Mouse (Mus musculus): ENCODE results near the gene Tnfsf12.
"Not testable (repeated sequence)": the region's sequence is repeated elsewhere in the genome, so short reads cannot be mapped to it uniquely, and the experiment has no call there.

Tnfsf12 gene

DNA sequence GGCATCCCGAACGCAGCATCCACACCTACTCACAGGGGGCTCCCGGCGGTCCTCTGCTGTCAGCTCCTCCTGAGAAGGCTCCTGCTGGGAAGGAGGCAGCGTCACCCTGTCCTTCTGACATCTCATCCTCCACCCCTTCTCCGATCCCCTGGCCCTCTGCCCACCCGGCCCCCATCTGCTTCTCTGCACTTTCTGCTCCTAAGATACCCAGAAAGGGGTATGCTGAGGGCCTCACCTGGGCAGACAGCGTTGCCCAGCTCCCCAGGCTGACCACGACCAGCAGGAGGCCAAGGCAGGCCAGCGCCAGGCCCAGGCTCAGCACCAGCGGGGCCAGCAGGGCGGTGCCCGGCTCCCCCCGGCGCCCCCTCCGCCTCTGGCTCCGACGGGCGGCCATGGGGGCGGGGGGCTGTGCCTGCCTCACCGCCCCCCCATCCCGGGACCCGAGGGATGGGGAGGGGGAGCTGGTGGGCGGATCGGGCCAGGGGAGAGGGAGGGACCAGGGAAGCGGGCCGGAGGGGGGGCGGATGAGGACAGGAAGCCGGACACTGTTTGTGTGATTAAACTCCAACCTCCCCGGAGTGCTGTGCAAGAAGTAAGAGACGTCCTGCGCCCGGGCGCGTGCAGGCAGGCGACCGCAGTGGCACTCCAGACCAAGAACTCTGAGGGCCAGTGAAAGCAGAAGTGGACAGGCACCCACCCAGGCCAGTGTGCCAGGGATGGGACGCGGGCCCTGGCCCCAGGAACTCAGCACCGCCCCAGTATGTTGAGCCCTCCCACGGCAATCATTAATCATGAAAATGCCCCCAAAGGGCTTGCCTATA is at the start of gene Tnfsf12, which contains the start of gene Tnfsfm13:
Gene Tnfsf12 (minus strand): TSS at position 489 of the 821 bp plus-strand sequence.
Gene Tnfsfm13 (minus strand): TSS at position 738 of the 821 bp plus-strand sequence.
- DNase-seq (ENCODE audit: low spot score) = peak; percentile 58

DNA sequence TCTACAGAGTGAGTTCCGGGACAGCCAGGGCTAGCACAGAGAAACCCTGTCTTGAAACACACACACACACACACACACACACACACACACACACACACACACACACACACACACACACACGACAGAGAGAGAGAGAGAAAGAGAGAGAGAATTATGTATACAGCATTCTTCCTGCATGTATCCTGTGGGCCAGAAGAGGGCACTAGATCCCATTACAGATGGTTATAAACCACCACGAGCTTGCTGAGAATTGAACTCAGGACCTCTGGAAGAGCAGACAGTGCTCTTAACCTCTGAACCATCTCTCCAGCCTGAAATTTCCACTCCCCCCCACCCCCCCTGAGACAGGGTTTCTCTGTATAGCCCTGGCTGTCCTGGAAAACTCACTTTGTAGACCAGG is 35.8 kb upstream of the Tnfsf12 start:
- not testable (repeated sequence) for DNase-seq (ENCODE audit: low spot score)

- DNase-seq (ENCODE audit: low spot score) = peak; percentile 39
Observed at GRCm38 (mm10) chr11:69729063-69729462, 33.4 kb upstream of the Tnfsf12 start.

DNA sequence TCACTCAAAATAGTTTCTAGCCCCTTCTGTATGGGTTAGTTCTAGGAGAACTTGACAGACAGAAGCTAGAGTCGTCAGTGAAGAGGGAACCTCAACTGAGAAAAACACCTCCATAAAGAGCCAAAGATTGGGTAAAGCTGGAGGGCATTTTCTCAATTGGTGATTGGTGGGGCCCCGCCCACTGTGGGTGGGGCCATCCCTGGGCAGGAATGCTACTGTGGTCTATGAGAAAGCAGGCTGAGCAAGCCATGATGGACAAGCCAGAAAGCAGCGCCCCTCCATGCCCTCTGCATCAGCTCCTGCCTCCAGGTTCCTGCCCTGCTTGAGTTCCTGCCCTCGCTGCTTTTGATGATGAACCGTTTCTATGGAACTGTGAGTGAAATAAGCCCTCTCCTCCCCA is 30.3 kb upstream of the Tnfsf12 start:
- no peak for DNase-seq (ENCODE audit: low spot score)

- DNase-seq (ENCODE audit: low spot score) = no peak
Observed at GRCm38 (mm10) chr11:69723074-69723473, 27.4 kb upstream of the Tnfsf12 start.

GRCm38 (mm10) chr11:69720852-69721251 is 25.2 kb upstream of the Tnfsf12 start:
- DNase-seq (ENCODE audit: low spot score) = peak; percentile 24

- DNase-seq (ENCODE audit: low spot score) = no peak
Observed at GRCm38 (mm10) chr11:69719423-69719822, 23.8 kb upstream of the Tnfsf12 start.

DNA sequence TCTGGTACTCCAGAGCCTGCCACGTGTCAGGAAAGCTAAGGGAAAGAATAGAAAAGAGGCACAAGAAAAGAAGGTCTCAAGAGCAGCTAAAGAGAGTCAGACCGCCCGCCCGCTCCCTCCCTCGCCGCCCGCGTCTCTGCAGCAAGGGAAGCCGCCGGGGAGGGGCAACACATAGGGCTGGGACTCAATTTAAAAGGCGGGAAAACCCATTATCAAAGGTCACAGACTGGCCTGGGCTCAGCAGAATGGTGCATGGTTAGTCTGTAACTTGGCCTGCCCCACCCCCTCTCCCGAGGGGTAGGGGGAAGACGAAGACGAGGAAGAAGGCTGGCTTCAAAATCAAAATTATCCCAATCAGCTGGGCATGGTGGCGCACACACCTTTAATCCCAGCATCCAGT is 23.0 kb upstream of the Tnfsf12 start:
- DNase-seq (ENCODE audit: low spot score) = no peak

GRCm38 (mm10) chr11:69716953-69717352 is 21.3 kb upstream of the Tnfsf12 start:
- DNase-seq (ENCODE audit: low spot score) = no peak

DNA sequence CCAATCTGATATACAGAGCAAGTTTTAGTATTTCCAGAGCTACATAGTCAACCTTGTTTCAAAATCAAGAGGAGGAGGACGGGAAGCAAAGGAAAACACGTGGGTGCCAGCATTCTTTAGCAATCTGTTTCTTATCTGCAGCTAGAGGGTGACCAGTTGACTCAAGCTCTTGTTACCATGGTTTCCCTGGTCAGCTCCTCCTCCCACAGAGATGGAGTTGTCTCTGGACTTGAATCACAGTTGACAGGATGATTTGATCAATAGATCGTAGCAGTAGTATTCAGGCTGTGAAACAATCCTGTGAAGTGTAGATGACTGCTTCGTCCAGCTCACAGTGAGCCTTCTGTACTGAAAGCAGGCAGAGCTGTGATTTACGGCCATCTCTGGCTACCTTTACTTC is 20.3 kb upstream of the Tnfsf12 start:
- DNase-seq (ENCODE audit: low spot score) = peak; percentile 31

- DNase-seq (ENCODE audit: low spot score) = no peak
Observed at GRCm38 (mm10) chr11:69715482-69715881, 19.8 kb upstream of the Tnfsf12 start.

DNA sequence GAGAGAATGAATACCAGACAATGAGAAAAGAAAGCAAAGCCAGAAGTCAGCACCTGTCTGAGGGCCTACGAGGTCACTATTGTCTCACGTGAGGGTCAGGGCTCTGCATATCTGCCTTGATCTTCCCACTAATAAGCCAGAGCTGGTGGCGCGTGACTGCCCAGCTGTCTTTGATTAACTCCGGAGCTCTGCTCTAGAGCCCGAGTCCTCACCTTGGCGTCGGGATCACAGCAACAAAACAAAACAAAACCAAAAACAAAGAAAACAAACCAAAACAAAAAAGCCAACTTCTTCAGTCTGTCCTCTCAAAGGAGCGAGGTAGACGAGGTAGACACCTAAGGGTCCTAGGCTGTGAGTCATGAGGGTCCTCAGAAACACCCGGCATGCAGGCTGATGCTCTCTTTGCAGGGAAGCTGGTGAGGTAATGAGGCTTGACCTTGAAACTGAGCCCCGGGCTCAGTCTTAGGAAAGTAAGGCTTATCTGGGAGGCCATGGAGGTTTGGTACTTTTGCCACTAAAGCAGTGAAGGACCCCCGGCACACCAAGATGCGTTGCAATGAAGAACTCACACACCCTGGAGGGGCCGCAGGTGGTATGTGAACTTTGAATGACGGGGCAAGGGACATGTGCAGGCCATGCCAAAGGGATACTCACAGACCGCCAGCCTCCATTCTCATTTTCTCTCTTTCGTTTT is 19.1 kb upstream of the Tnfsf12 start:
- DNase-seq (ENCODE audit: low spot score) = no peak

DNA sequence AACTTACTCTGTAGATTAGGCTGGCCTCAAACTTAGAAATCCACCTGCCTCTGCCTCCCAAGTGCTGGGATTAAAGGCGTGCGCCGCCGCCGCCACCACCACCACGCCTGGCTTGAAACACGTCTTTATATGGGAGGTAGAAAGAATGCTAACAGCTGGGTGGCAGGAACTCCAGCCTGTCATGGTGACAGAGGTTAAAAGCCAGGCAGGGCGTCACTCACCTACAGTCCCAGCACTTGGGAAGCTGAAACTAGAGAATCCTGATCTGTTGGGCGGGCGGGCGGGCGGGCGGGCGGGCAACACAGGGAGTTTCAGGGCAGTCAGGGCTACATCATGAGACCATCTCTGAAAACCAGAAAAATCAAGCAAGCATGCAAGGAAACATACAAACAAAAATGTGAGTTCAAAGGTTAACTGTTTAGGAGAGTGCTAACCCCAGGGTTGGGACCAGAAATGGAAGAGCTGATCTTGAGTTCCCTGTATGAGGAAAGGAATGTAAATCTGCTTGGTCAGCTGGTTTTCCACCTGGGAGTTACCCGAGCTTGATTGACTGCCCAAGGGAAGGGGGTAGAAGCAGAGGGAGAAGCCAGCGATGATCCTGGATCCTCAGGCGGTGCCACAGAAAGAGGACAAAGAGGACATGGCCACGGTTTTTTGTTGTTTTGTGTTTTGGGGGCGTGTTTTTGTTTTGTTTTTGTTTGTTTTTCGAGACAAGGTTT is 17.5 kb upstream of the Tnfsf12 start:
- DNase-seq (ENCODE audit: low spot score) = no peak

DNA sequence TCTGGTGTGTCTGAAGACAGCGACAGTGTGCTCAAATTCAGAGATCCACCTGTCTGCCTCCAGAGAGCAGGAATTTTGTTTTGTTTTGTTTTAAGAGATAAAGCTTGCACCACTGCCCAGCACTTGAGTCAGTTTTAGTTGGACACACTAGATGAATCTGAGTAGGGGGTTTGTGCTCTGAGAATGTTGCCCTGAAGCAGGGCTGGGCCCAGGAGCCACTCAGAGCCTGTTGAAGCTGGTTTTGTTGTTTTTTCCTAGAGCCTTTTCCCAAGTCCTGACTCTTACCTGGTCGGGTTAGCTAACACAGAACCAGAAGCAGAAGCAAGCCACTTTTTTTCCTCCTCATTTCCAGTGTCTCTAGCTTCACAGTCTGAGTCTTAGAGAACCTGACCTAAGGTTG is 15.4 kb upstream of the Tnfsf12 start:
- DNase-seq (ENCODE audit: low spot score) = no peak

DNA sequence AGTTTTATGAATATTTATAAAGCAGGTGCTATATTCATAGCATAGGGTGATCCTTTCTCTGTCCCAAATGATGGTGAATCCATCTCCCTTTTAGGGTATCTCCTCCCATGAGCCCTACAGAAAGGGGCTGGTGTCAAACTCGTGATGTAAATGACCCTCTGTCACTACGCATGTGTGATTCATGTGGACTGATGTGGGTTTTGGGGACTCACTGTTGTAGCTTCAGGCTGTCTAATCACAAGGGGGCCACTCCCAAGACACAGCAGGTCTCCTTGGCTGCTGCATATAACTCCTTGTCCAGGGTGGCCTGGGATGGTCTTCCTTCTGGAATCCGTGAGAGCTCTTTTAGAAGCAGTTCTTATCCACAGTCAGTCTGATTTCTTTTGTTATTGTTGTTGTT is 14.8 kb upstream of the Tnfsf12 start:
- DNase-seq (ENCODE audit: low spot score) = no peak

DNA sequence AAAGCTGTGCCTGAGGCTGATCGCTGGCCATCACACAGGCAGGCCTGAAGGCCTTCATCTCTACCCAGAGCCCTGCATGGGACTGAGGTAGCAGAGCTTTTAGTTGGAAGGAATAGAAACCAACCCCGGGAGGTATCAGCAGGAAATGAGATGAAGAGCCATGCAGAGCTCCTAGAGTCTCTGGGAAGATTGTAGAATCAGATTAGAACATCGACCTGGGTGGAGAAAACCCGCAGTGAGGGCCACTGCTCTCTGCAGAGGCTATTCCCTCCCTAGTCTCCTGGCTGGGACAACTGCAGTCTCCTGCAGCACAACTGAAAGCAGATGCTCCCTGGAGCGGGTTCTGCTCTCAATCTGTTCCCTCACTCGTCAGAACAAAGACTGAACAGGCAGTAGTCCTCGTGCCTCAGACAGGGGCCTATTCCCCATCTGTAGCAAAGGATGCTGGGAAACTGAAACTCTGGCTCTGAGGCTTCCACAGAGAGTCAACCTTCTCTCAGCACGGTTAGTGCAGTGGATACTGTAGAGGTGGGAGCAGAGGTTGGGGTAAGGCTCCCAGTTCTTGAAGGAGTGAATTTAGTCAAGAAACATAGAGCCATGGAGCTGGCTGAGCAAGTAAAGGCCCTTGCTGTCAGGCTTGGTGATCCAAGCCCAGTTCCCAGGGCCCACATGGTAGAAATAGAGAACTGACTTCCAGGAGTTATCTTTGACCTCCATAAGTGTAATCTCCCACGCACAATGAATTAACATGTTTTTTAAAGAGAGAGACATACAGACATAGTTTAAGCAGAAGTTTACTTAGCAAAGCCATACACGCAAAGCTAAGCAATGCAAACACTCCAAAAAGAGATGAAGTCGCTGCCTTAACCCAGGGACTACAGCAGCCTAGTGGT is 14.2 kb upstream of the Tnfsf12 start:
- DNase-seq (ENCODE audit: low spot score) = no peak

DNA sequence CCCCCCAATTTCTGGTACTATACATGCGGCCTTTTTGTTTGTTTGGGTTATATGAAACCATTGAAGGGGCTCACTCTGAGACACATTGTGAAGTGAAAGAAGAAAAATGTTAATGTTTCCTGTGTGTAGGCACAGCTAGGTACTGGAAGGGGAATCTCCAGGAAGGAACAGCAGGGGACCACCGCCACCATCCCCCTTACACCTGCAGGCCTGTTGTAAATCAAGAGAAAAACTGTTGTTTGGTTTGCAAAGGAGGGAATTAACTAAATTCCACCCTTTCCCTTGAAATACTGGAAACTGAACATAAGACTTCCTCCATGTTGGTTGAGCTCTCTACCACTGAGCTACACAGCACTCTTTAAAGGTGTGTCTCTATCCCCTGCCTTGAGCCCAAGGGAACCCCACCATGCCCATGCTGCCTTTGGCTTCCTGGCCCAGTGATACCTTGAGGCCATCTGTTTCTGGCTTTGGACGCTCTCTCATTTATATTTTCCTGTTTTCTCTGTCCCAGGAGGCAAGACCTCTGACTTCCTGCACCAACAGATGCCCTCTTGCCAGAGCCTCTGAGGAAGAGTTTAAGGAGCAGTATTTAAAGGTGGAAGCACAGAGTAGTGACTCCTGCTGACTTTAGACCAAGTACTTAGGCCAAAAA is 13.1 kb upstream of the Tnfsf12 start:
- DNase-seq (ENCODE audit: low spot score) = no peak

- DNase-seq (ENCODE audit: low spot score) = no peak
Observed at GRCm38 (mm10) chr11:69707873-69708381, 12.3 kb upstream of the Tnfsf12 start.

DNA sequence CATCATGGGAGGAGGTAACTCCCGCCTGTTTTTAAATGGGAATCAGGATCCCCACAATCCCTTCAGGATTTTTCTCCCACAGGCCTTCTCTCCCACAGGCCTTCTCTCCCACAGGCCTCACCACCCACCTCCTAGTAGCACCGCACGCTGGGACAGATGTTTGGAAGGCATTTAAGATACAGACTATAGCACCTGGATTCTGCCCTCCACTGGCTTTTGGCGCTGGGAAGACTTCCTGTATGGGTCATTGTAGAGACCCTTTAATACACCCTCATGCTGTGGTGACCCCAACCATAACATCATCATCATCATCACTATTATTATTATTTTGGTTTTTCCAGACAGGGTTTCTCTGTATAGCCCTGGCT is 11.8 kb upstream of the Tnfsf12 start:
- no peak for DNase-seq (ENCODE audit: low spot score)

DNA sequence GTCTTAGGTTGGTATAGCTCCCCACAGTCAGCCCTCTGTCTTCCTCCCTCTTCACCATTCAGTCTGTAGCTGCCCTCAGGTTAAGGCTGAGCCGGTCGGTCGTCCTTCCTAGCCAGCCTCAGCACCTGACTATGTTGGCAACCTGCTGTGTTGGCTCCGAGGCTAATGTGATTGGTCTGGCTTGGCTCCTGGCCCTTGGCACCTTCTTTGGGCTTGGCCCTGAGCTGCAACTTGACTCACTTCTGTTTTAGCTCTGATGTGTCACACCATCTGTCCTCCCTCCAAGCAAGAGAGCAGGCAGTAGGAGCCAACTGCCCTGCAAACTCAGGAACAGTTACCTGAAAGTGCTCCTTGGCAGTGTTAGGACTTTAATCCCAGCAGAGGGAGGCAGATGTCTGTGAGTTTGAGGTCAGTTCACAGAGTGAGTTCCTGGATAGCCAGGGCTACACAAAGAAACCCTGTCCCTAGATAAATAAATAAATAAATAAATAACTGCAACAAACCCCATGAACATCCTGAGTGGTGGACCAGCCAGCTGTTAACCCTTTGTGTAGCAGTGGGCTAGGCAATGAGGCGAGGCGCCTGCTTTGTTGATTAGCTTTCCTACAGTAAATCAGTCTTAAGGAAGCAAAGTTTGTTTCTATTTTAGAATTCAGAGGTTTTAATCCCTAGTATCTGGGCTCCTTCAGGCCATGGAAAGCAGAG is 11.3 kb upstream of the Tnfsf12 start:
- peak; percentile 26 for DNase-seq (ENCODE audit: low spot score)

Data from urinary bladder, postnatal 25 days (tissue).